18 mouse cellular contexts compared by ENCODE assay signal in the genomic region with DNA sequence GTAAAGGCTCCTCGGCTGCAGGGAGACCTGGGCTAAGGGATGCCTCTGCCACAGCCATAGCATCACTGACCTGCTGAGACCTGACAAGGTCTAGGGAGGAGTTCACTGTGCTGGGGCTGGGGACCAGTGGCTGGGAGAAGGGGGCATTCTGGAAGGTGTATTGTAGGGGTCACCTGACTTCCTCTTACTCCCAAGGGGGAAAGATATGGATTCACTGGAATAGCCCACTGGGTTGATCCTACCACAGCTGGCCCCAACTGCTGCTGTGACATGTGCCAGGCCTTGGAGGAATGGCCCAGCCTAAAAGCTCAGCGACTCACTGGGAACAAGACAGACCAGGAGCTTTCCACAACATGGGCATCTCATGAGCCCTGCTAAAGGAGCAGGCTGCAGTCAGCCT. TPM values are rescaled to one million over a fixed set of nuclear protein-coding genes. Genes with fewer than 3 reads are reported as not detected.
DNase-seq lines count a peak whose midpoint lies in the region; ATAC-seq and TF ChIP-seq lines count a peak whose summit lies in the region.
"Had no signal": no experiment of that assay in that cellular context is flagged by ENCODE, and none has a peak within 500 bp of the region (broad histone marks: within the 10 kb centered on the region; RNA-seq: fewer than 3 reads in every experiment).

No protein-coding gene starts in this region.

- no peak overlapping the region for H3K4me3 ChIP-seq in heart, adult 2 months
- H3K4me3 ChIP-seq in hindbrain, embryonic 14.5 days (replicated peaks; ENCODE audit: low read length): no peak overlapping the region
- H3K4me3 ChIP-seq in hindbrain, embryonic 16.5 days (ENCODE audit: low read length): no peak overlapping the region
- no peak overlapping the region for H3K4me3 ChIP-seq in midbrain, embryonic 13.5 days (replicated peaks)
- no peak overlapping the region for H3K4me3 ChIP-seq in midbrain, embryonic 15.5 days
- H3K4me3 ChIP-seq in limb, embryonic 10.5 days: no peak overlapping the region
- H3K4me3 ChIP-seq: embryonic facial prominence, embryonic 10.5 days; erythroblast, embryonic 14.5 days; layer of hippocampus, adult 2 months had no signal

- 0 out of 2 replicates have a peak overlapping the region, but pooled peaks have one; percentile 5 for H3K9ac ChIP-seq in heart, adult 2 months (ENCODE audit: low read depth, low read length)
- H3K9ac ChIP-seq in hindbrain, embryonic 14.5 days: peak overlapping the region; percentile 14; the same call in 1 of the 2 replicates
- no peak overlapping the region for H3K9ac ChIP-seq in hindbrain, embryonic 16.5 days (ENCODE audit: low read depth, low read length)
- 0 out of 2 replicates have a peak overlapping the region, but pooled peaks have one; percentile 17 for H3K9ac ChIP-seq in midbrain, embryonic 13.5 days (replicated peaks)
- no peak overlapping the region for H3K9ac ChIP-seq in midbrain, embryonic 15.5 days

- H3K36me3 ChIP-seq in heart, adult 2 months (ENCODE audit: control insufficient read depth, insufficient read depth, low read length): peaks cover 3% of the 10 kb centered on the region; the same call in 1 of the 2 replicates
- no peaks in the 10 kb centered on the region for H3K36me3 ChIP-seq in hindbrain, embryonic 14.5 days (replicated peaks; ENCODE audit: control insufficient read depth, insufficient read depth)
- no peaks in the 10 kb centered on the region for H3K36me3 ChIP-seq in hindbrain, embryonic 16.5 days (ENCODE audit: control insufficient read depth, insufficient read depth, low read length)
- H3K36me3 ChIP-seq in midbrain, embryonic 13.5 days: no peaks in the 10 kb centered on the region
- H3K36me3 ChIP-seq in midbrain, embryonic 15.5 days (replicated peaks): no peaks in the 10 kb centered on the region
- peaks cover 11% of the 10 kb centered on the region for H3K36me3 ChIP-seq in limb, embryonic 10.5 days

- no peak for ATAC-seq in hindbrain, embryonic 14.5 days (ENCODE audit: low FRiP score)
- ATAC-seq in hindbrain, embryonic 16.5 days: no peak
- ATAC-seq in midbrain, embryonic 13.5 days: no peak
- ATAC-seq in midbrain, embryonic 15.5 days (replicated peaks): no peak
- ATAC-seq: forebrain, embryonic 14.5 days; inflammation-experienced regulatory T-cells, adult 6 months had no signal

- H3K4me1 ChIP-seq in heart, adult 2 months (ENCODE audit: control insufficient read depth, insufficient read depth, low read length): peaks cover 68% of the 10 kb centered on the region
- H3K4me1 ChIP-seq in hindbrain, embryonic 14.5 days (replicated peaks; ENCODE audit: control insufficient read depth, insufficient read depth, low read length): peaks cover 79% of the 10 kb centered on the region
- H3K4me1 ChIP-seq in hindbrain, embryonic 16.5 days (ENCODE audit: control insufficient read depth, insufficient read depth, low read depth, low read length): peaks cover 70% of the 10 kb centered on the region
- H3K4me1 ChIP-seq in midbrain, embryonic 13.5 days (replicated peaks): peaks cover 100% of the 10 kb centered on the region
- H3K4me1 ChIP-seq in midbrain, embryonic 15.5 days: peaks cover 87% of the 10 kb centered on the region
- peaks cover 91% of the 10 kb centered on the region for H3K4me1 ChIP-seq in limb, embryonic 10.5 days

- no peak for DNase-seq in heart, adult 2 months
- DNase-seq in heart, postnatal 36 days: no peak
- DNase-seq in hindbrain, embryonic 14.5 days (ENCODE audit: low spot score): no peak
- DNase-seq in limb, embryonic 10.5 days (ENCODE audit: low spot score): no peak
- DNase-seq in spleen, postnatal 14 days (ENCODE audit: low spot score in 2 of 2): no peak
- DNase-seq: adrenal gland, postnatal 10 days; cerebellum, adult 11-12 months; kidney, postnatal 10 days; right cerebral cortex, adult 18-20 months; thymus, adult 18-20 months had no signal

- intact Hi-C loops in heart, adult 2 months (cut with DNase I): no loop called here
- intact Hi-C loops in heart, postnatal 36 days (cut with DNase I): loop anchor here (2.0 kb wide), 1 partner anchor 25 kb away; no protein-coding TSS in a partner anchor

- H3K79me2 ChIP-seq in heart, adult 2 months (replicated peaks; ENCODE audit: control insufficient read depth, insufficient read depth, low read length): peaks cover 3% of the 10 kb centered on the region

- TF ChIP-seq EP300 in heart, adult 2 months (IDR thresholded peaks at IDR 0.05; ENCODE audit: insufficient read depth, low read depth, low read length): no peak

- no peaks in the 10 kb centered on the region for H3K9me3 ChIP-seq in hindbrain, embryonic 14.5 days (ENCODE audit: control insufficient read depth, low read length)
- H3K9me3 ChIP-seq in hindbrain, embryonic 16.5 days (ENCODE audit: control insufficient read depth, low read length): no peaks in the 10 kb centered on the region
- H3K9me3 ChIP-seq in midbrain, embryonic 13.5 days: no peaks in the 10 kb centered on the region
- no peaks in the 10 kb centered on the region for H3K9me3 ChIP-seq in midbrain, embryonic 15.5 days
- no peaks in the 10 kb centered on the region for H3K9me3 ChIP-seq in limb, embryonic 10.5 days (replicated peaks)
- H3K9me3 ChIP-seq: embryonic facial prominence, embryonic 10.5 days had no signal

- WGBS in heart, adult 2 months: 57% methylated on average over 2 of the region's 2 CpGs
- WGBS in hindbrain, embryonic 14.5 days: 80% methylated on average over 2 of the region's 2 CpGs
- WGBS in hindbrain, embryonic 16.5 days: 83% methylated on average over 2 of the region's 2 CpGs
- 78% methylated on average over 2 of the region's 2 CpGs for WGBS in midbrain, embryonic 13.5 days
- 81% methylated on average over 2 of the region's 2 CpGs for WGBS in midbrain, embryonic 15.5 days
- 92% methylated on average over 2 of the region's 2 CpGs for WGBS in limb, embryonic 10.5 days

- no peak for TF ChIP-seq POLR2A in heart, adult 2 months (IDR thresholded peaks at IDR 0.05; ENCODE audit: insufficient read depth, low read depth, low read length)

- peak overlapping the region; percentile 94 for H3K27ac ChIP-seq in heart, adult 2 months
- no peak overlapping the region for H3K27ac ChIP-seq in hindbrain, embryonic 14.5 days
- no peak overlapping the region for H3K27ac ChIP-seq in hindbrain, embryonic 16.5 days (ENCODE audit: low read depth, low read length)
- 0 out of 2 replicates have a peak overlapping the region, but pooled peaks have one; percentile 3 for H3K27ac ChIP-seq in midbrain, embryonic 13.5 days
- H3K27ac ChIP-seq in midbrain, embryonic 15.5 days: no peak overlapping the region
- no peak overlapping the region for H3K27ac ChIP-seq in limb, embryonic 10.5 days
- H3K27ac ChIP-seq: layer of hippocampus, adult 2 months had no signal

- no peak overlapping the region for H3K4me2 ChIP-seq in hindbrain, embryonic 14.5 days (replicated peaks)
- H3K4me2 ChIP-seq in hindbrain, embryonic 16.5 days (ENCODE audit: low read length): no peak overlapping the region
- H3K4me2 ChIP-seq in midbrain, embryonic 13.5 days (replicated peaks): no peak overlapping the region
- H3K4me2 ChIP-seq in midbrain, embryonic 15.5 days: no peak overlapping the region

- TF ChIP-seq CTCF in heart, adult 2 months (IDR thresholded peaks at IDR 0.05): no peak

- H3K27me3 ChIP-seq in heart, adult 2 months (ENCODE audit: control insufficient read depth, insufficient read depth, low read length): no peaks in the 10 kb centered on the region
- H3K27me3 ChIP-seq in hindbrain, embryonic 14.5 days (ENCODE audit: control insufficient read depth, insufficient read depth, low read length): no peaks in the 10 kb centered on the region
- H3K27me3 ChIP-seq in hindbrain, embryonic 16.5 days (replicated peaks; ENCODE audit: control insufficient read depth, insufficient read depth, low read length): no peaks in the 10 kb centered on the region
- no peaks in the 10 kb centered on the region for H3K27me3 ChIP-seq in midbrain, embryonic 13.5 days
- H3K27me3 ChIP-seq in midbrain, embryonic 15.5 days (replicated peaks): no peaks in the 10 kb centered on the region
- H3K27me3 ChIP-seq in limb, embryonic 10.5 days (ENCODE audit: low read depth, poor library complexity, severe bottlenecking): no peaks in the 10 kb centered on the region

RNA-seq across cellular contexts. Expression of a gene that starts 27.2 kb away (rescaled TPM):
- total RNA-seq in heart, adult 2 months (2021): 10 to 100 TPM; 40.7 to 42.0 TPM
- 21.8 and 27.1 TPM in 2 replicates for polyA plus RNA-seq in heart, adult 2 months (2012; rRNA removed)
- 10 to 100 TPM; 38.8 to 41.7 TPM for total RNA-seq in heart, postnatal 36 days (2021)
- polyA plus RNA-seq in hindbrain, embryonic 14.5 days (2014; fragmentation: Nextera tagmentation; extraction: Ambion mirVana): 70.0 and 70.6 TPM in 2 replicates
- 50.4 and 55.0 TPM in 2 replicates for polyA plus RNA-seq in hindbrain, embryonic 16.5 days (2015; fragmentation: Nextera tagmentation; extraction: Ambion mirVana)
- polyA plus RNA-seq in midbrain, embryonic 13.5 days (2015; fragmentation: Nextera tagmentation; extraction: Ambion mirVana): 68.8 and 80.3 TPM in 2 replicates
- 77.3 and 78.8 TPM in 2 replicates for polyA plus RNA-seq in midbrain, embryonic 15.5 days (2015; fragmentation: Nextera tagmentation; extraction: Ambion mirVana)
- 43.8 and 55.5 TPM in 2 replicates for polyA plus RNA-seq in limb, embryonic 10.5 days (2016; fragmentation: Nextera tagmentation; extraction: Ambion mirVana)

Comparison
In these comparisons a context has a peak if more than half of its experiments do, and no peak if none do; other contexts are left out.
1. H3K27ac ChIP-seq: peak in heart, adult 2 months (single experiment) and midbrain, embryonic 13.5 days (single experiment); none in hindbrain, embryonic 14.5 days (single experiment), hindbrain, embryonic 16.5 days (single experiment), midbrain, embryonic 15.5 days (single experiment) and limb, embryonic 10.5 days (single experiment).
2. H3K9ac ChIP-seq: peak in heart, adult 2 months (single experiment), hindbrain, embryonic 14.5 days (single experiment) and midbrain, embryonic 13.5 days (single experiment); none in hindbrain, embryonic 16.5 days (single experiment) and midbrain, embryonic 15.5 days (single experiment).